Comparison of ENCODE assay signal across 8 mouse cellular contexts in genomic region chr15:10648372-10649109, GRCm38 (mm10).
A peak's percentile ranks its signal among the peaks of the same experiment; 100 is the strongest.
DNase-seq lines count a peak whose midpoint lies in the region; ATAC-seq lines count a peak whose summit lies in the region.

No protein-coding gene starts in this region.

- no peaks in the 10 kb centered on the region for H3K36me3 ChIP-seq in heart, embryonic 11.5 days (ENCODE audit: control insufficient read depth, insufficient read depth, low read length)
- H3K36me3 ChIP-seq in neural tube, embryonic 14.5 days (ENCODE audit: control insufficient read depth, insufficient read depth, low read length): no peaks in the 10 kb centered on the region

- H3K9ac ChIP-seq in heart, embryonic 11.5 days (ENCODE audit: low read depth, low read length): no peak overlapping the region
- no peak overlapping the region for H3K9ac ChIP-seq in neural tube, embryonic 14.5 days (replicated peaks; ENCODE audit: low read depth, low read length)

- peaks cover 5% of the 10 kb centered on the region; the same call in 1 of the 2 replicates for H3K4me1 ChIP-seq in heart, embryonic 11.5 days (ENCODE audit: control insufficient read depth, insufficient read depth, low read length)
- 0 out of 2 replicates have a peak, but pooled peaks cover 5% of the 10 kb centered on the region for H3K4me1 ChIP-seq in neural tube, embryonic 14.5 days (ENCODE audit: control insufficient read depth, insufficient read depth, low read length)

- H3K4me3 ChIP-seq in heart, embryonic 11.5 days (ENCODE audit: low read depth, low read length): no peak overlapping the region
- no peak overlapping the region for H3K4me3 ChIP-seq in neural tube, embryonic 14.5 days (ENCODE audit: low read depth, low read length)

- peaks cover 6% of the 10 kb centered on the region; the same call in 1 of the 2 replicates for H3K27me3 ChIP-seq in heart, embryonic 11.5 days (ENCODE audit: control insufficient read depth, insufficient read depth, low read length)
- H3K27me3 ChIP-seq in neural tube, embryonic 14.5 days (ENCODE audit: control insufficient read depth, insufficient read depth, low read length): no peaks in the 10 kb centered on the region

- 16% methylated on average over 6 of the region's 6 CpGs for WGBS in heart, embryonic 11.5 days (ENCODE audit: insufficient replicate concordance)
- WGBS in neural tube, embryonic 14.5 days: 13% methylated on average over 6 of the region's 6 CpGs

- 0 out of 2 replicates have a peak overlapping the region, but pooled peaks have one; percentile 13 for H3K27ac ChIP-seq in heart, embryonic 11.5 days (ENCODE audit: low read depth, low read length)
- no peak overlapping the region for H3K27ac ChIP-seq in neural tube, embryonic 14.5 days (ENCODE audit: low read depth, low read length)

- H3K4me2 ChIP-seq in heart, embryonic 11.5 days: 0 out of 2 replicates have a peak overlapping the region, but pooled peaks have one; percentile 8
- H3K4me2 ChIP-seq in neural tube, embryonic 14.5 days (ENCODE audit: low read depth, low read length): no peak overlapping the region

- no peak; the same call in 1 of the 2 replicates for ATAC-seq in heart, embryonic 11.5 days (replicated peaks; ENCODE audit: insufficient number of reproducible peaks, low FRiP score, low TSS enrichment)
- peak; percentile 74 for ATAC-seq in neural tube, embryonic 14.5 days (ENCODE audit: low read depth)

- H3K9me3 ChIP-seq in heart, embryonic 11.5 days (replicated peaks; ENCODE audit: control insufficient read depth, low read length): no peaks in the 10 kb centered on the region
- H3K9me3 ChIP-seq in neural tube, embryonic 14.5 days (ENCODE audit: control insufficient read depth, low read length): no peaks in the 10 kb centered on the region

- peak; percentile 13 for DNase-seq in ovary, postnatal 14 days (ENCODE audit: low spot score)
- DNase-seq in ovary, adult 18-20 months (ENCODE audit: low spot score): no peak
- DNase-seq in kidney, postnatal 10 days: peak; percentile 77
- no peak for DNase-seq in cerebellum, postnatal 4 days (ENCODE audit: low spot score in 2 of 2)
- DNase-seq in c-Kit-positive CD71-positive TER-119-positive erythroid progenitor cells, embryonic 14.5 days (ENCODE audit: low spot score): no peak
- DNase-seq in frontal cortex, postnatal 36 days (ENCODE audit: low spot score in 2 of 2): no peak

Comparison
In these comparisons a context has a peak if more than half of its experiments do, and no peak if none do; other contexts are left out.
1. DNase-seq: peak in ovary, postnatal 14 days (single experiment) and kidney, postnatal 10 days (single experiment); none in ovary, adult 18-20 months (single experiment), cerebellum, postnatal 4 days (0 of 2), c-Kit-positive CD71-positive TER-119-positive erythroid progenitor cells, embryonic 14.5 days (single experiment) and frontal cortex, postnatal 36 days (0 of 2).